Mouse (Mus musculus) c-Kit-positive CD71-positive TER-119-positive erythroid progenitor cells, embryonic 14.5 days (primary cell): Measurements from ENCODE around the gene Itpkb.

Experiments
- DNase-seq: peaks from one replicate; pipeline ENCODE4 v3.0.0-alpha.2; 2013; ENCODE audit warnings: low spot score

Gene Itpkb

DNA sequence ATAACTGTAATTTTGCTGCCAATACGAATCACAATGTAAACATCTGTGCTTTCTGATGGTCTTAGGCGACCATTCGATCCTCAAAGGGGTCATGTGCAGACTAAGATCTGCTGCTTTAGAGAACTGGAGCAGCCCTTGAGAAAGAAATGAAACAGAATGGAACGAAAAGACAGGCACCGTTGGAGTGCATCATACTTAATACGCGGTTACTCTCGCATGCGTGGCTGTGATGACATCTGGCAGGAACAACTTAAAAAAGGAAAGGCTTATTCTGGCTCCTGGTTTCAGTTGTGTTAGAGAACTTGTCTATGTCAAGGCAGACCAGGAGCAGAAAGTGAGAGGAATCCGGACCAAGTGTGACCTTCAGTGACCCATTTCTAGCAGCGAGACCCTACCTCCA lies 15.6 kb upstream of the Itpkb start:
- no peak for DNase-seq

DNA sequence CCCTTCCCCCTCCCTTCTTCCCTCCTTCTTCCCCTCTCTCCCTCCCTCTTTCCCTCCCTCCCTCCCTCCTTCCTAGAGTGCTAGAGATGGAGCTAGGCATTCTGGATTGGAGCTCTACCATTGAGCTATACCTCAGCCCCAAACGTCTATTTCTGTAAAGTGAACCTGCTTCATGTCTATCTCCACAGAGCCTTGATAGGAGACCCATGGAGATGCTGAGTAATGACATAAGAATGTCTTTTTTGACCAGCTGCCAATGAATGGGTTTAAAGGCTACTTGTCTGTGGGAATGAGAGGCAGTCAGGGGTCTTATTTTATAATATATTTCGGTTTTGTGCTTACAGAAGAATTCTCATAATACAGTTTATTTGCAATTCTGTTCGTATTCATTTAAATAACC lies 15.2 kb upstream of the Itpkb start:
- no peak for DNase-seq

DNA sequence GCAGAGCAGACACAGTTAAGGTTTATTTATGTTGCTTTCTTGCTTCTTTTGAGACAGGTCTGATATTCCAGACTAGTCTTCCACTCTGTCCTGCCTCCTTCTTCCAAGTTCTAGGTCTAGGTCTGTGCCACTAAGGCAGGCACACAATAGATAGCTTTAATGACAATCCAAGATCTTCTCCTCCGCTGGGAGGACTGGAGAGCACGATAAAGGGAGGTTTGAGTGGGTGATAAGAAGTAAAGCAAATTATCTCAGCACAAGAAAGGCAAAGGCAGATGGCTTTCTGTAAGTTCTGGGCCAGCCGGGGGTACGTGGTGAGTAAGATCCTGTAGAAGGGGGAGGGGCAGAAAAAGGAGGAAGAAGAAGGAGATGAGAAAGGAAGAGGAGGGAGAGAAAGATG lies 12.8 kb upstream of the Itpkb start:
- DNase-seq: no peak

DNA sequence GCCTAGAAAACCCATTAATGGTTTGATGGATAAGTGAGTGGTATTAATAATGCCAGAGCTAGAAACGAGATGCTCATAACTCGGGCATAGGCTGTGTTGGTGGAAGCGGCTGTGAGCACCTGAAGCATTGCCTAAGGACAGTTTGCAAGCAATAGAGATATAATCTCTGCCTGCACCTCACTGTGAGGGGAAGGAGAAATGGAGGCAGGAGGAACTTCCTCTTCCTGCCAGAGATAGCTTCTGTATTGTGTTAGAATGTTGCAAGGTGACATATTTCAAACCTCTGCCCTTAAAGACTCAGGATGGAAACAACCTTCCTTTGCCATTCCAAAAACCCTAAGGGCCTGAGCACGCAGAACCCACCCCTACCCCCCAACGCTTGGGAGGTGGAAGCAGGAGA lies 11.9 kb upstream of the Itpkb start:
- no peak for DNase-seq

DNA sequence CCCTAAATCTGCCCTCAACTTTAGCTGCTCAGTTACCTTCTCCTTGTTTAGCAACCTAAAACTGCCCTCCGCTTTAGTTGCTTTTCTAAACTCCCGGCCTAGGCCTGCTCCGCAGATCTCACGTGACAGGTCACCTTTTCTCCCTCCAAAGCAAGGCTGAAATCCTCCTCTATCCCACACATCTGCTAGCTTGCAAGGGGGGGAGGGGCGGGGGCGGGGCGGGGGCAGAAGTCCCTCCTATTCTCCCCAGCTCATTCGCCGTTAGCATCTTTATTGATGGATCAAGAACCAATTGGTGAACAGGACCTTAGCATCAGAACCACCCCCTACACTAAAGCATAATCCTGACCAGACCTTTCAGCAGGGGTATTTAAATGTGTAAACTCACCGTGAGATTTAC lies 10.4 kb upstream of the Itpkb start:
- DNase-seq: no peak

DNA sequence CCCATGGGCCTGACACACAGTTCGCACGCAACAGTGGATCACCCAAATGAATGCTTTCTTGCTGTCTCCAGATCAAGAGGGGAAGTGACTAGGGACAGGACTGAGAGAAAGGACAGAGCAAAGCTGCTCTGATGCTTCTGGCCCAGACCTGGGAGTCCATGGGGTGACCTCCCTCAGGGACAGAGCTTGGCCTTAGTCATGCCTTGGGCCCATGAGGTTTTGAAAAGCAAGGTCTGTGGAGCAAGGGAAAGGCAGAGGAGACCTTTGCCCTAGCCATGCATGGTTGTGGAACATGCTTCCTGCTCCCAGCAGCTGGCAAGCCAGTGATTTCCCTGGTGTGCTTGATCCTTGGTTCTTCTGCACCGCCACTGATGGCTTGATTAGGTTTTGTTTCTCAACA lies 7.4 kb upstream of the Itpkb start:
- no peak for DNase-seq

DNA sequence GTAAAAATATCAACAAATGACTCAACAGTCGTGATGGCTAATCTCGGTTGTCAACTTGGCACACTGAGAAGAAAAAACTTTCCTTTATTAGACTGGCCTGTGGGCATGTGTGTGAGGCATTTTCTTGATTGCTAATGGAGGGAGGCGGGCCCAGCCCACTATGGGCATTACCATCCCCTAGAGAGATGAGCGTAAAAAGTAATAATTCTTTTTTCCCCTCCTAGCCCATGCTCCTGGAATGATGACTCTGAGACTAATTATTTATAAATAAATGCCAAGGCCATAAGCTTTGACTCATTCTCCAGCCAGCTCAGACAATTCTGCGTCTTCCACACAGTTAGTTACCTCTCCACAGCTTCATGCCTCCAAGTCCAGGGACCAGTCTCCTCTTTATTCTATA lies 6.8 kb upstream of the Itpkb start:
- no peak for DNase-seq

DNA sequence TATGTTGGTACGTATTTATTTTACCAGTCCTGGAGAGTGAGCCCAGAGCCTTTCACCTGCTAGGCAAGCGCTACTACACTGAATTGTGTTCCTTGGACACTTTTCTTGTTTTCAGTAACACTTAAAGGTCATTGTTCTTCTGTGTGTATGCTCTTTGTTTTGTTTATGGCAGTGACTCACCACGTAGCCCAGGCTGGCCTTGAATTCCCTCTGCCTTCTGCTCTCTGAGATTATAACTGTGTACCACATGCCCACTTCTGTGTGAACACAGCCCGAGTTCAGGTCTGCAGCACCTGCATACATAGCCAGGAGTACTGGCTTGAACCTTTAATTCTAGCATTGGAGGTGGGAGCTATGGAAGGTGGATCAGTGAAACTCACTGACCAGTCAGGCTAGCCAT lies 6.0 kb upstream of the Itpkb start:
- no peak for DNase-seq

DNA sequence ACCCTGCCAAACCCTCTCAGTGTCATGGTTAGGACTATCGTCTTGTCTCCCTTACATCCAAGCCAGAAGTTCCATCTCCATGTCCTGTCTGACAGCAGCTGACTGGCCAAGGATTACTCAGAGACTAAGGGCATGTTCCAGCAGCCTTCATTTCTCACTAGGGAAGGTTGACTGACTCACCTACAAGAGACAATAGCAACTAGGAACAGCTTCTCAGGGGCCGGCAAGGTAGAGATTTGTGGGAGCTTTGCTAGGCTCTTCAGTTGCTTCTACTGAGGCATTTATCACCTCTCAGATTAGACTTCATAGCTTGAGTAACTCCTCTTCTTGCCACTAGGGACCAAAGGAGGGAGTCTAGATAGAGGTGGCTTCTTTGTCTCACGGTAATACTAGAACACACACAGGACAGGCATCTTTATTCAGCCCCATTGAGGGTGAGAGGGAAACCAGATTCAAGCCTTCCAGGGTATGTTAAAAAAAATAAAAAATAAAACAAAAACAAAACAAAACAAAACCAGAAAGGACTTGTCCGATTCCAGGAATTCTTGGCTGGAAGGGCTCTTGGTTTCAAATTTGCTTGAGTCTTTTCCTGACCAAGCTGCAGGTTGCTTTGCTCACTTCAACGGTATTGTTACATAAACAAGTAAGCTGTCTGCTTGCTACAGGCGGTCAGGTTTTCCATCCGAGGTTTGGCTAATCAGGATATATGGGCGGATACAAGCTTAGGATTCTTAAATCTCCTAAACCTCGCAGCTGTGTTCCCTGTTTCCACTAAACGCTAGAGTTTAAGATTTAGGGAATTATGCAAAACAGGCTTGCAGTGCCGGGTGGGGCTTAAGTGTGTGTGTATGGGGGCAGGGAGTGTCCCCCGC lies 1.3 kb upstream of the Itpkb start:
- DNase-seq: no peak

DNA sequence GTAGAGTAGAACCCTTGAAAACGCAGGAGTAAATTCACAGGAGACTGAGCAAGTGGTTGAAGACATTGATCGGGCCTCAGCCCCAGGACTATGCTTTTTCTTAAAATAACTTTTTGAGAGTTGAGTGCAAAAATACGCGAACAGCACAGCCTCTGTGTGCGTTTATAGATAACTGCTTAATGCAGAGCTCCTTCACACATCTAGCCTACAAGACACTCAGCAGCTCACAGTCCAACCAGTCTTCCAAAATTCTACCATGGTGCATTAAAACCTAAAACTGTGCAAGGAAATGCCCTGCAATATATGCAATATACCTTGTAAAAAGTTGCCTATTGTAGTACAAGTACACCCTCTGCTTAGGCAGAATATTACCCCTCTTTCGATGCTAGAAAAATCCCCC lies 579 bp upstream of the Itpkb start:
- no peak for DNase-seq

DNA sequence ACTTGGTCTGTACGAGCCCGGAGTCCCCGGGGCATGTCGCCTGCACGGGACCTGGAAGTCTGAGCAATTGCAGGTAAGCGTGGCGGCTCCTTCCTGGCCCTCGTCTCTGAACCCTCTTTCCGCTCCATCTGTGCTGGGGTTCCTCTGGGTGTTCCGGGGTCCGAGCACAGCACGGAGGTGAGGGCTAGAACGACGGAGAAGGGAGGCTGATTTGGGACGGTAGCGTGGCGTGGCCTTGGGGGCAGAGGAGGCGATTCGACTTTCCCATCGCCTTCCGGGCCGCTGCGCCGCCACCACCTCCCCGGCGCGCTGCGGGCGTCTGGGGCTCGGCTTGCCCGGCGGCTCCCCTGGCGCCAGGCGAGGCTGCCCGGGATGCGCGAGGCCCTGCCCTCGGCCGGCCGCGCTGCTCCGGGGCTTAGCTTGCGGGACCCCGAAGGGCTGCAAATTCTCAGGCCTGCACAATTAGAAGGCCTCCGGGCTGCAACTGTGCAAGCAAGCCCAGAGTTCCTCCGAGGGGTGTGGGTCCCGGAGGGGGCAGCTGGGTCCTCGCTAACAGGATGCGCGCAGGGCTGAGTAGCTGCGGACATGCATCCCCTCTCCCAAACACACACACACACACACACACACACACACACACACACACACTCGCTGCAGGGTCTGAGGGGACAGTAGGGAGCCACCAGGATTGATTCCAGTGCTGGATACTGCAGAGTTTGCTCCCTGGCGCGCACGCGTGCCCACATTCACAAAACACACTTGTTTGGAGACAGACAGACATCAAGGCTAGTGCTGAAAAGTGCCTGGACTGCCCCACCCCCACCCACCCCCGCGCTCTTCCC lies 641 bp downstream of the Itpkb start:
- DNase-seq: no peak

DNA sequence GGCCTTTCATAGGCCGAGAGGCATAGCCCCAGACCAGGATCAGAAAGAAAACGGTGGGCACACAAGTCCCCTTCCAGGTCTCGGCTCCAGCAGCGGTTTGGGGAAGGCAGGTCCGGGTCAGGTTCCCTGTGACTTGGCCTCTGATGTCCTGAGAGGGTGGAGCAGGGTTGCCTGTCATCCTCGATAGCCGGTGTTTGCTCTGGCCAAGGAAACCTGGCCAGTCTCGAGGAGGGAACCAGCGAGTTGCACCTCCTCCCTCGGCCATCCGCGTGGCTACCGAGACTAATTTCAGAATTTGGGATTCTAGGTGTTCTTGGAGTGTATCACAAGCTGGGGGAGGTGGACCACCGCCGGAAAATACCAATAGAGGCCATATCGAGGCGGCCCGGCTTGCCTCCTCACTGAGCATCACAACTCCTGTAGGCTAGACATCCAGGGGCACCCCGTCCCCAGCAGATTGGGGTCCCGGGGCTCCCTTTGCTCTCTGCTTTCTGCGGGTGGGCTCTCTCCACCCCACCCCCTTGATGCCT lies 1.3 kb downstream of the Itpkb start:
- DNase-seq: no peak

DNA sequence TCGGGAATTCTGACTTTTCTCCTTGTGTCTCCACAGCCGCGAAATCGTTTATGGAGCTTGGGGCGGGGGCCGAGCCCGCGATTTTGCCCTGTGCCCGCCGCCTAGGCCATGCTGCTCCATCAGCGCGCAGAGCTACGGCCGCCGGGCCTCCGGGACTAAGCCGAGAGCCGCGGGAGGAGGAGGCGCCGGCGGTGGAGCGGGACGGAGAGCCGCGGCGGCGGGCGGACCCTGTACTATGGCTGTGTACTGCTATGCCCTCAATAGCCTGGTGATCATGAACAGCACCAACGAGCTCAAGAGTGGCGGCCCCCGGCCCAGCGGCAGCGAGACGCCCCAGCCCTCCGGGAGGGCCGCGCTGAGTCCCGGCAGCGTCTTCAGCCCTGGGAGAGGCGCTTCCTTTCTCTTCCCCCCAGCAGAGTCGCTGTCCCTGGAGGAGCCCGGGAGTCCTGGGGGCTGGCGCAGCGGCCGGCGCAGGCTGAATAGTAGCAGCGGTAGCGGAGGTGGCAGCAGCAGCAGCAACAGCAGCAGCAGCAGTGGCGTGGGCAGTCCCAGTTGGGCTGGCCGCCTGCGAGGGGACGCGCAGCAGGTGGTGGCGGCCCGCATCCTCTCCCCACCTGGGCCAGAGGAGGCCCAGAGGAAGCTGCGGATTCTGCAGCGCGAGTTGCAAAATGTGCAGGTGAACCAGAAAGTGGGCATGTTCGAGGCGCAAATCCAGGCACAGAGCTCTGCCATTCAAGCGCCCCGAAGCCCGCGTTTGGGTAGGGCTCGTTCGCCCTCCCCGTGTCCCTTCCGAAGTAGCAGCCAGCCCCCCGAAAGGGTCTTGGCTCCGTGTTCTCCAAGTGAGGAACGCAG lies 2.0 kb downstream of the Itpkb start:
- no peak for DNase-seq

DNA sequence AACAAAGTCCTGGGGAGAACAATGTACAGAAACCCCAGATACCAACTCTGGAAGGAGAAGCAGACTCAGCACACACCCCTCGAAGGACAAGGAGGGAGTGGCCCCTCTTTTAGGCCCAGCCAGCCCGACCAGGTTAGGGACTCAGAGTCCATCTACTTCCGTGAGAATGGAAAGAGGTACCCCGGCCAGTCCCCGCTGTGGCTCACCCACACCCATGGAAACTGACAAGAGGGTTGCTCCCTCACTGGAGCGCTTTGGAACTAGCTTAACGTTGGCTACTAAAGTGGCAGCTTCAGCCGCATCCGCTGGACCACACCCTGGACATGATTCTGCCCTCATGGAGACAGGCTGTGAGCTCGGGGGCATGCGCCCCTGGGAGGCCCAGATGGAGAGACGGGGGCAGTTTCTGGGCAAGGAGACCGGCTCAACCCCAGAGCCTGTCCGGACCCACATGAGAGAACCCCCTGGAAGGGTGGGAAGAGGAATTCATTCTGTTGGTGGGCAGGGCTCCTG lies 2.7 kb downstream of the Itpkb start:
- DNase-seq: no peak

DNA sequence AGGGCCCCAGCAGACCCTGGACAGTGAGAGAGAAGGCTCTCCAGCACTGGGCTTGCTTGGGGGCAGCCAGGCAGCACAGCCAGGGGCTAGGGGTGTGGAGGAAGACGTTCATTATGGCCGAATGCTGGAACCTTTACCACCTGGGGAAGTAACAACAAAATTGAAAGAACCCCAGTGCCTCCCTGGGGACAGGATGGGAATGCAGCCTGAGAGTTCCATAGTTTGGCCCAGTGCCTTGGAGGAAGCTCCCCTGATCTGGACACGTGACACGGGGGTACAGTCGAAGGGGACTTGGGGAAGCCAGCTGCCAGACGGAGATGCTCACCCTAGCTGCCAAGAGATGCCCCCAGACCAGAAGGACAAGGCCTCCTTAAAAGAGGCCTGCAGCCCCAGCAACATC lies 3.3 kb downstream of the Itpkb start:
- no peak for DNase-seq

DNA sequence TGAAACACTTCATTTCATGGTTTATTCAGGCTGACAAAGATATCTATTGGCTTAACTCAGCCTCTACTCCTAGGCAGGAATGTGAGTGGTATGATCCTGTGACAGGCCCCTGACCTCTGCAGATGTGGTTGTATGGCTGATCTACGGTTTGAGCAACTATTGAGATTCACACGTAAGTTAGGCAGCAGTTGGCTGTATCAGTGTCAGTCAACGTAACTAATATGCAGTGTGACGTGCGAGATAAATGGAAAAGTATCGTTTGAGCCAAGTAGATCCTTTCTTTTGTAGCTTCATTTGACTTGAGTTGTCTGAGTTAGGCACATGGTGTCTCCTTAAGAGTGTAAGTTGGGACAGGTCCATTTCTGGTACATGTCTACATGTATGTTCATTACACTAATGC lies 4.3 kb downstream of the Itpkb start:
- DNase-seq: no peak

DNA sequence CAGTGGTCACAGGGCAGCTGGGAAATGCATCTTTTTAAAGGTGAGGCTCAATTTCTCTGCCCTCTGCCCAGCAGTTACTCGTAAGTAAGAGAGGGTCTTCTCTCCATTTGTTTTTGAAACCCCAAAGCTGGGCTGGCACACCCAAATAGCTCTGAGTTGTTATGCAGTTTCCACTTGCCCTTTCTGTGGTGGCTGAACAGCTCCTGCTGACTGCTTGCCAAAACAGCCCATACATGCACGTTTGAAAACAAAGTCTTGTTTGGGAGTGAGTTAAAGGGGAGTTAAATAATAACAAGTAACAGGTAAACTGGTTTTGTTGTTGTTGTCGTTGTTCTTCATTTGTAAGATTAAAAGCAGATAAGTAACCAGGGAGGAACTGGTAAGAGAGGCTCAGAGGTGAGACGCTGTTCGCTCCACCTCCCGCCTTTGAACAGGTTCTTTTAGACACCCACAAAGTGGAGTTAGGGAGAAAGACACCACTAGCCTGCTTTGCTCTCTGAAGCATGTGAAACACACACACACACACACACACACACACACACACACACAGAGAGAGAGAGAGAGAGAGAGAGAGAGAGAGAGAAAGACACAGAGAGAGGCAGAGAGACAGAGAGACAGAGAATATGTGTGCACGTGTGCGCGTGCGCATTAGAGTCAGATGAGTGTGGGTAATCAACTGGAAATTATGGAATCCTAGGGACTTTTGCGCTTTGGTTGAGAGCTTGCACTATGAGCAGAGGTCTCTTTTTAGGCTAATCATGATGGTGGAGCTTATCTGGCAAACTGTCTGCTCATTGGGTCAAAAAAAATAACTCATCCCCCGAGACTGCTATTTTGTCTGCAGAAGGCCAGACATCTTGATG lies 5.5 kb downstream of the Itpkb start:
- DNase-seq: no peak

DNA sequence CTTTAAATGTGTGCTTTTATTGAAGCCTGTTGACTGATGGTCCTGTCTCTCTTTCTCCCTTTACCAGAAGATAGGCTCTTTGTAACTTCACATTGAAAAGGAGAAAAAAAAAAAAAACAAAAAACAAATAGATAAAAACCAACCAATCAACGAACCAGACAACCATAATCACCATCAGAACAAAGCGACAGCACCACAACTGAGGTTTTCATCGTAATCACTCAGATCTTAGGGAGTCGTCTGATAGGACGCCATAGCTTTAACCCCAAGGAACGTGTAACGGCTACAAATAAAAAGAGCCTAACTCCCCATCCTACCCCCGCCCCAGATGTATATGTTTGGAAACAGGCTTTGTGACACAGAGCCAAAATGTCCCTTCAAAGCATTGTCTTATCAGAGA lies 8.1 kb downstream of the Itpkb start:
- DNase-seq: no peak

DNA sequence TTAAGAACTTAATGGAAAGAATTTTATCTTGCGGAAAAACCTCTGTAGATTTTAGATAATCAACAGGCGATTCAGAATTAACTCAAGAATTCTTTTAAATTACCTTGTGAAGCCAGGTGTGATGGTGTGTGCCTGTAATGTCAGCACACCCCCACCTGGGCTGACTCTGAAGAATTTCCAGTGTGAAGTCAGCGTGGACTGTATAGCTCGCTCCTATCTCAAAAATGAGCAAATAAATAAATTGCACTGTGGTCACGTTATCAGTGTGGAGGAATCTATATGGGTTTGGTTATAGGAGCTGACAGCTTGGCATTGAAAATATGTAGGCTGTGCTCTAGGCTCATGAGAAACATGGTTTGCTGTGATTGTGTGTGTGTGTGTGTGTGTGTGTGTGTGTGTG lies 8.9 kb downstream of the Itpkb start:
- DNase-seq: no peak

DNA sequence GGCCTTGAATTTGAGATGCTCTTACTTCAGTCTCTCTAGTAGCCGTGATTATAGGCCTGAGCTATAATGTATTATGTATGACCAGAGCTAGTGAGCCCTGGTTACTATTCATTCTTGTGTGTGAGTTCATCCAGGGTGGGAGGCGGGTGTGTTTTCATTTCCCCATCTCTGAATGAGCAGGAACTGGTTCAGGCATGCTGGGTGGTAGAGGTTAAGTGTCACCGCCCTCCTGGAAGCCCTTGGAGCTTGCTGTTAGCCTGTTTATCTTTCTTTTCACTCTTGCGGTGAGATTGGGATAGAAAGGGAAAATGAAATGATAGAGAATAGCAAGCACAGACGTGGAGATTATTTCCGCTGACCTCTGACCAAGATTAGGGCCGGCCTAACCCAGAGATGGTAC lies 12.7 kb downstream of the Itpkb start:
- DNase-seq: no peak
